Mouse (Mus musculus): ENCODE data around the gene Dlgap4. TPM values are rescaled to one million over a fixed set of nuclear protein-coding genes. Genes with fewer than 3 reads are reported as not detected.
"Not testable (repeated sequence)": the region's sequence is repeated elsewhere in the genome, so short reads cannot be mapped to it uniquely, and the experiment has no call there.

Gene Dlgap4
- polyA plus RNA-seq, 1 experiment from 2014 or later, result 188 TPM

- Histone ChIP-seq H3K9ac (replicated peaks) (no peak overlapping the region), H3K9me3 (replicated peaks) (0 out of 2 replicates have a peak, but pooled peaks cover 6% of the 10 kb centered on the region)
- 92% methylated on average over 5 of the region's 5 CpGs for WGBS
Measured at GRCm38 (mm10) chr2:156787090-156787775, 173.7 kb downstream of the Dlgap4 start.

GRCm38 (mm10) chr2:156787776-156788105 lies 174.2 kb downstream of the Dlgap4 start:
- Histone ChIP-seq H3K4me1 (no peaks in the 10 kb centered on the region), H3K9me3 (replicated peaks) (0 out of 2 replicates have a peak, but pooled peaks cover 9% of the 10 kb centered on the region), H3K9ac (replicated peaks) (no peak overlapping the region)

More at GRCm38 (mm10) chr2:156787090-156787775, 173.7 kb downstream of the Dlgap4 start:
- Histone ChIP-seq H3K27ac (replicated peaks) (no peak overlapping the region), H3K4me1 (no peaks in the 10 kb centered on the region), H3K4me3 (replicated peaks) (no peak overlapping the region), H3K36me3 (no peaks in the 10 kb centered on the region), H3K4me2 (no peak overlapping the region), H3K27me3 (replicated peaks) (no peaks in the 10 kb centered on the region)
- no peak for ATAC-seq (ENCODE audit: low FRiP score)

GRCm38 (mm10) chr2:156788836-156789235 lies 175.3 kb downstream of the Dlgap4 start:
- no peaks in the 10 kb centered on the region for H3K36me3 ChIP-seq
- ATAC-seq (ENCODE audit: low FRiP score), result no peak
- no peak overlapping the region for H3K4me3 ChIP-seq (replicated peaks)
- H3K4me1 ChIP-seq, result no peaks in the 10 kb centered on the region
- 0 out of 2 replicates have a peak, but pooled peaks cover 12% of the 10 kb centered on the region for H3K9me3 ChIP-seq (replicated peaks)
- no peaks in the 10 kb centered on the region for H3K27me3 ChIP-seq (replicated peaks)
- no peak overlapping the region for H3K4me2 ChIP-seq
- 53% methylated on average over 1 of the region's 1 CpGs for WGBS
- no peak overlapping the region for H3K9ac ChIP-seq (replicated peaks)
- H3K27ac ChIP-seq (replicated peaks), result no peak overlapping the region

More at GRCm38 (mm10) chr2:156787776-156788105, 174.2 kb downstream of the Dlgap4 start:
- H3K4me3 ChIP-seq (replicated peaks), result no peak overlapping the region
- H3K27ac ChIP-seq (replicated peaks), result no peak overlapping the region
- no peaks in the 10 kb centered on the region for H3K36me3 ChIP-seq
- WGBS, result 42% methylated on average over 3 of the region's 3 CpGs
- H3K4me2 ChIP-seq, result no peak overlapping the region
- H3K27me3 ChIP-seq (replicated peaks), result no peaks in the 10 kb centered on the region
- no peak for ATAC-seq (ENCODE audit: low FRiP score)

- no peak for ATAC-seq (ENCODE audit: low FRiP score)
- Histone ChIP-seq H3K4me1 (no peaks in the 10 kb centered on the region), H3K27ac (replicated peaks) (no peak overlapping the region), H3K4me2 (no peak overlapping the region), H3K9ac (replicated peaks) (no peak overlapping the region), H3K4me3 (replicated peaks) (no peak overlapping the region), H3K27me3 (replicated peaks) (no peaks in the 10 kb centered on the region), H3K9me3 (replicated peaks) (0 out of 2 replicates have a peak, but pooled peaks cover under 1% of the 10 kb centered on the region), H3K36me3 (no peaks in the 10 kb centered on the region)
- 81% methylated on average over 1 of the region's 1 CpGs for WGBS
Measured at GRCm38 (mm10) chr2:156798516-156798915, 185.0 kb downstream of the Dlgap4 start.

- no peak for ATAC-seq (ENCODE audit: low FRiP score)
- WGBS, result 77% methylated on average over 4 of the region's 4 CpGs
- H3K9me3 ChIP-seq (replicated peaks), result no peaks in the 10 kb centered on the region
Measured at GRCm38 (mm10) chr2:156801045-156801444, 187.5 kb downstream of the Dlgap4 start.

GRCm38 (mm10) chr2:156802116-156802515 lies 188.6 kb downstream of the Dlgap4 start:
- not testable (repeated sequence) for H3K27me3 ChIP-seq (replicated peaks); H3K9me3 ChIP-seq (replicated peaks); H3K4me1 ChIP-seq; H3K4me3 ChIP-seq (replicated peaks); ATAC-seq (ENCODE audit: low FRiP score); H3K27ac ChIP-seq (replicated peaks); H3K9ac ChIP-seq (replicated peaks); H3K36me3 ChIP-seq; H3K4me2 ChIP-seq
- 50% methylated on average over 9 of the region's 9 CpGs for WGBS

More at GRCm38 (mm10) chr2:156801045-156801444, 187.5 kb downstream of the Dlgap4 start:
- H3K4me3 ChIP-seq (replicated peaks), result no peak overlapping the region
- no peak overlapping the region for H3K27ac ChIP-seq (replicated peaks)
- H3K36me3 ChIP-seq, result no peaks in the 10 kb centered on the region
- H3K4me2 ChIP-seq, result no peak overlapping the region
- H3K9ac ChIP-seq (replicated peaks), result no peak overlapping the region
- H3K4me1 ChIP-seq, result no peaks in the 10 kb centered on the region
- H3K27me3 ChIP-seq (replicated peaks), result no peaks in the 10 kb centered on the region

GRCm38 (mm10) chr2:156803698-156804372 lies 190.3 kb downstream of the Dlgap4 start:
- no peaks in the 10 kb centered on the region for H3K9me3 ChIP-seq (replicated peaks)
- no peaks in the 10 kb centered on the region for H3K27me3 ChIP-seq (replicated peaks)
- no peaks in the 10 kb centered on the region for H3K4me1 ChIP-seq
- no peaks in the 10 kb centered on the region for H3K36me3 ChIP-seq
- 63% methylated on average over 4 of the region's 4 CpGs for WGBS
- no peak overlapping the region for H3K4me2 ChIP-seq
- no peak overlapping the region for H3K4me3 ChIP-seq (replicated peaks)
- no peak for ATAC-seq (ENCODE audit: low FRiP score)
- H3K27ac ChIP-seq (replicated peaks), result no peak overlapping the region
- no peak overlapping the region for H3K9ac ChIP-seq (replicated peaks)

- Histone ChIP-seq H3K27me3 (replicated peaks) (no peaks in the 10 kb centered on the region), H3K36me3 (no peaks in the 10 kb centered on the region), H3K9me3 (replicated peaks) (no peaks in the 10 kb centered on the region), H3K4me3 (replicated peaks) (no peak overlapping the region), H3K4me2 (no peak overlapping the region), H3K9ac (replicated peaks) (no peak overlapping the region), H3K4me1 (no peaks in the 10 kb centered on the region), H3K27ac (replicated peaks) (no peak overlapping the region)
- ATAC-seq (ENCODE audit: low FRiP score), result no peak
- 98% methylated on average over 4 of the region's 4 CpGs for WGBS
Measured at GRCm38 (mm10) chr2:156804589-156804988, 191.1 kb downstream of the Dlgap4 start.

- ATAC-seq (ENCODE audit: low FRiP score), result no peak
- H3K9ac ChIP-seq (replicated peaks), result no peak overlapping the region
- H3K27ac ChIP-seq (replicated peaks), result no peak overlapping the region
- no peaks in the 10 kb centered on the region for H3K9me3 ChIP-seq (replicated peaks)
- 80% methylated on average over 6 of the region's 6 CpGs for whole genome bisulfite sequencing
- H3K4me3 ChIP-seq (replicated peaks), result no peak overlapping the region
- no peaks in the 10 kb centered on the region for H3K27me3 ChIP-seq (replicated peaks)
- no peak overlapping the region for H3K4me2 ChIP-seq
- no peaks in the 10 kb centered on the region for H3K4me1 ChIP-seq
- no peaks in the 10 kb centered on the region for H3K36me3 ChIP-seq
Measured at GRCm38 (mm10) chr2:156806886-156807285, 193.4 kb downstream of the Dlgap4 start.

- ATAC-seq (ENCODE audit: low FRiP score), result no peak
- WGBS, result 62% methylated on average over 2 of the region's 2 CpGs
- Histone ChIP-seq H3K4me3 (replicated peaks) (no peak overlapping the region), H3K4me1 (peaks cover 10% of the 10 kb centered on the region), H3K36me3 (no peaks in the 10 kb centered on the region), H3K9me3 (replicated peaks) (no peaks in the 10 kb centered on the region), H3K4me2 (no peak overlapping the region), H3K27me3 (replicated peaks) (no peaks in the 10 kb centered on the region), H3K27ac (replicated peaks) (no peak overlapping the region), H3K9ac (replicated peaks) (no peak overlapping the region)
Measured at GRCm38 (mm10) chr2:156809579-156809978, 196.1 kb downstream of the Dlgap4 start.

GRCm38 (mm10) chr2:156810716-156811115 lies 197.2 kb downstream of the Dlgap4 start:
- no peak overlapping the region for H3K4me3 ChIP-seq (replicated peaks)
- H3K4me1 ChIP-seq, result peaks cover 16% of the 10 kb centered on the region
- H3K4me2 ChIP-seq, result no peak overlapping the region
- 97% methylated on average over 10 of the region's 10 CpGs for WGBS
- no peak overlapping the region for H3K27ac ChIP-seq (replicated peaks)
- no peak overlapping the region for H3K9ac ChIP-seq (replicated peaks)
- H3K27me3 ChIP-seq (replicated peaks), result no peaks in the 10 kb centered on the region; the same call in 1 of the 2 replicates
- H3K36me3 ChIP-seq, result no peaks in the 10 kb centered on the region
- H3K9me3 ChIP-seq (replicated peaks), result no peaks in the 10 kb centered on the region
- ATAC-seq (ENCODE audit: low FRiP score), result no peak

- no peak for ATAC-seq (ENCODE audit: low FRiP score)
- 71% methylated on average over 5 of the region's 5 CpGs for WGBS
- no peaks in the 10 kb centered on the region for H3K9me3 ChIP-seq (replicated peaks)
- H3K4me1 ChIP-seq, result peaks cover 16% of the 10 kb centered on the region
- no peaks in the 10 kb centered on the region for H3K36me3 ChIP-seq
- H3K4me3 ChIP-seq (replicated peaks), result no peak overlapping the region
- H3K27me3 ChIP-seq (replicated peaks), result no peaks in the 10 kb centered on the region; the same call in 1 of the 2 replicates
- H3K9ac ChIP-seq (replicated peaks), result no peak overlapping the region
- H3K4me2 ChIP-seq, result no peak overlapping the region
- H3K27ac ChIP-seq (replicated peaks), result no peak overlapping the region
Measured at GRCm38 (mm10) chr2:156811556-156811955, 198.1 kb downstream of the Dlgap4 start.
